Mouse (Mus musculus): ENCODE results near the gene Capn13. TPM values are rescaled to one million over a fixed set of nuclear protein-coding genes. Genes with fewer than 3 reads are reported as not detected.

The Capn13 gene
- not detected for polyA plus RNA-seq (2012; fragmentation: generic; extraction: Trizol)

GRCm38 (mm10) chr17:73400862-73401261, at the start of gene Capn13:
TSS of gene Capn13 (minus strand) at chr17:73400866.

All from C3H10T1/2 (cell line).